Mouse (Mus musculus) cerebellum, adult 9-10 months (tissue): ENCODE measurements around the gene Npdc1.
A peak's percentile ranks its signal among the peaks of the same experiment; 100 is the strongest.

ENCODE experiments used
- DNase-seq: peaks from one replicate; pipeline ENCODE4 v3.0.0; 2022

The Npdc1 gene

DNA sequence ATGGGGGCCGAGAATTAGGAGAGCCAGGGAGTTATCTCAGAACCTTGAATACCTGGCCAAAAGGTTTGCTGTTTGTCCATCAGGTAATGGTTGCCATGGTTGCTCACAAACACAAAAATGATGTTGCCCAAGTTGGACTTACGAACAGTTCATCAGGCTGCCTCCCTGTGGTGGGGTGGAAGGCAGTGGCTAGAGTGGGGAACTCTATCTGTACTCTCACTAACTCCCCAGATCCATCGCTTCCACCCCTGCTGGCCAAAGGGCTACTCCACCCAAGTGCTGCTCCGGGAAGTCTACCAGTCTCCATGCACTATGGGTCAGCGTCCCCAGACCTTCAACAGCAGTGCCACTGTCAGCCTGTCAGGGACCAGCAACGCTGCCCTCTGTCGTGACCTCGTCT is at the start of gene Npdc1:
Gene Npdc1 (plus strand): TSS at position 301 of the 400 bp plus-strand sequence.
- no peak for DNase-seq

DNA sequence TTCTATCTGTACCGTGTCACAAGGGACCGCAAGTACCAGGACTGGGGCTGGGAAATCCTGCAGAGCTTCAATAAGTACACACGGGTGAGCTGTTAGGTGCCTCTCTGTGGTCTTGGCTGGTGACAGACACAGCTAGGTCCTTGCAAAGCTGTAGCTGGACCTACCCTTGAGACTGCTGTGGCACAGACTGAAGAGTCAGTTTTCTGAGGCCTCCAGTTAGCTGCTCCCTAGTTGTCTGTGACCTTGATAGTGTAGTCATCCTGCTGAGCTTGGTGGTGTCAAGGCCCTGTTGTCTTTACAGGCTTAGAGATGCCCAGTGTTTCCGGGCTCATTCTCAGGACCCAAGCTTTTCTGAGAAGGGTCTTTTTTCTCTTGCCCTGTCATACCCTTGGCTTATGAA is 49.7 kb upstream of the Npdc1 start:
- DNase-seq = no peak

DNA sequence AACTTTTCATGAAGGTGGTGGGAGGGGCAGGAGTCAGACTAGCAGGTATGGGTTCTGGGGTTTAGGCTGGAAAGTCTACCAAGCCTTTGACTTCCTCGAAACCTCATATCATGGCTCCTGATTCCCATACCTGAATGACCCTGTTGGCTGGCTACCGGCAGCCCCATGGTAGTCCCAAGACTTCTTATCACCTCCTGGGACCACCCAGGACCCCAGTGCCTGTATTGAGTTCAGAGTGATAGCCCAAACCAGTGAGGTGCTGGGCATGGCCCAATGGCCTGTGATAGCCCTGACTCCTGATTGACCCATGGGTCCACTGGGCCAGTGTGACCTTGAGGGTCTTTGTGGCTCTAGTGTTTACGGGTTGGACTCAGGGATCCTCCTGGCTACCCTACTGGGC is 48.5 kb upstream of the Npdc1 start:
- DNase-seq = no peak

DNA sequence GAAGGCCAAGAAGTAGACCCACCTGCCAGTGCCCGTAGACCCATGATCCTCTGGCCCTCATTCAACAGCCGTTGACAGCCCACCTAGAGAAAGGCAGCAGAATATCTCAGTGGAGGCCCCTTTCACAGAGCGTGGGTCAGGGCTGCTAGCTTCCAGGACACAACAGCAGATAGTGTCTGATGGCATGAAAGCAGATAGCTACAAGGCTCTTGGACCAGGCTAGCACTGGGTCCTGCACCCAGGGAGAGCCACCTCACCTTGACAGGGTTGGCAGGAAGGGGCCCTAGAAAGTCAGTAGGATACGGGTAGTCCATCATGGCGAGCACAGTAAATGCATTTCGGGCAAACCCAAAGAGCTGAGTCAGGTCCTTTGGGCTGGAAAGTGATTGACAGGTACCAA is 44.9 kb upstream of the Npdc1 start:
- DNase-seq = no peak

DNA sequence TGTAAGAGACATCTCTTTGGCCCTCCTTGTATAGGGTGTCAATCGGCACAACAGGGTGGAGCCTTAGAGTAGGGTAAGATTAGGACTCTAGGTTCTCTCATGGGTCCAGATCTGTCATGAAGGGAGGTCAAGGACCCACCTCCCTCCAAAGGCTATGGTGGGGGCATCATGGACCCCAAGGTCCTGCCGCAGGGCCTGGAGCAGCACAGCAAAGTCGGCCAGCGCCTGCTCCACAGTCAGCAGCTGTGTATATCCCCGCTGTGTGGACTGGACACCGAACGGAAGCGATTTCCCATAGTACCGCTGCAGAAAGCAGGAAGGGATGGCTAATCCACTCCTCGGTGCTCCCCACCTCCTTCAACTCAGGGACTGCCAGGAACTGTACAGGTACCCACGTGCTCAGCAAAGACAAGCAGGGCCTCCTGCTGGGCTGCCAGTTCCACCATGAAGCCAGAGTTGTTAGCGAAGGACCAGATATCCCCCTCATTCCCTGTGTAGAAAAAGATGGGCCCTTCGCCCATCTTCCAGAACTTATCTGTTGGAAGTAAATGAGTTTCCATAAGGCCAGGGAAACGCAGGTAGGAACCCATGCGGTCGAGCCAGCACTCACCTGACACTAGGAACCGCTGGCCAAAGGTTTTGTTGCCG is 43.6 kb upstream of the Npdc1 start:
- DNase-seq = no peak

DNA sequence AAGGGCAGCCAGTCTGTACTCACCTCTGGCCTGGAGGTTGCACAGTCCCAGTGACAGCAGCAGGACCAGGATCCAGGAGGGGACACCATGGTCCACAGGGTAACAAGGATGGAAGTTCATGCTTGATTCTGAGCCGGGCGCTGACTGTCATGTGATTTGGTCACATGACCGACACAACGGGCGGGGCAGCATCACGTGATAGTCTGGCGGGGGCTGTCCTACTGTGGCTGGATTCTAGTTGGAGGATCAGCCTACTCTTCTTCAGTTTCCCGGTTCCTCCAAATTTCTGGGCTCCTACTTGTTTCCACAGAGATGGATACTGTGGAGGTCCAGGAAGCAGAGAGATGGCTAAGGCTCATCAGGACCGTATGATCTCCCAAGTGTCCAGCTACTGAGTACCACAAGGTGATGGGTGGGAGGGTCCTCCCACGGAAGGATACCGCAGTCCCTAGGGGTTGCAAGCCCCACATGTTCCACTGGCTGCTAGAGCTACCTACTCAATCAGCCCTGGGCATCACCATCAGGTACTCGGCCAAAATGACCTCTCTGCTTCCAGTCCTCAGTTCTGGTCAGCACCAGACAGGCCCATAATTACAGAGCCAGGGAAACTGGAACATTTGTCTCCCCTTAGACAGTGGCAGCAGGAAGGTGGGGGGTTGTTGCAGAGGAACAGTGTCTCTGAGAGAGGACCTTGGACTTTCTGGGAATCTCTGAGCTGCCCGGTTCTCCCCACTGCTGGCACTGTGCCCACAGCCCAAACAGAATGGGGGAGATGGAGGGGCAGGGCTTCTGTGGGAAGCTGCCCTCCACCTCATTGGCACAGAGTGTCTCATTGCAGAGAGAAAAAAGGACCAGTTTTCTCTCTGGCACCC is 42.7 kb upstream of the Npdc1 start, which contains the start of gene Dpp7:
Gene Dpp7 (minus strand): TSS at position 152 of the 872 bp plus-strand sequence.
- peak; percentile 90 for DNase-seq

DNA sequence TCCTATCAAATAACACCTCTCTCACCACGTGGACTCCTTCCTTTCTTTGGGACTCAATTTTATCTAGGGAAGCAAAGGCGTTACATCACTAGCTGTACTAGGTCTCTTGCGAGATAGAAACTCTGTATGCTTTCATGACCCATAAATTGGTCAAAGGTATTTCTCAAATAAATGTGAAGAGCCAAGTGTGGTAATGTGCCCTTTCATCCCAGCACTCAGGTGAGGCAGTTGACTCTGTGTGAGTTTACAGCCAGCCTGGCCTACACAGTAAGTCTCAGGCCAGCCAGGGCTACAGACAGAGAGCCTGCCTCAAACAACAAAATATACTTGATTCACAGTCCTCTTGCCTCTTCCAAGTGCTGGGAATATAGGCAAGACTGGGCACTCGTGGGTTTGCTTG is 39.3 kb upstream of the Npdc1 start:
- DNase-seq = no peak

GRCm38 (mm10) chr2:25363478-25364178 is 35.5 kb upstream of the Npdc1 start:
- DNase-seq = no peak

DNA sequence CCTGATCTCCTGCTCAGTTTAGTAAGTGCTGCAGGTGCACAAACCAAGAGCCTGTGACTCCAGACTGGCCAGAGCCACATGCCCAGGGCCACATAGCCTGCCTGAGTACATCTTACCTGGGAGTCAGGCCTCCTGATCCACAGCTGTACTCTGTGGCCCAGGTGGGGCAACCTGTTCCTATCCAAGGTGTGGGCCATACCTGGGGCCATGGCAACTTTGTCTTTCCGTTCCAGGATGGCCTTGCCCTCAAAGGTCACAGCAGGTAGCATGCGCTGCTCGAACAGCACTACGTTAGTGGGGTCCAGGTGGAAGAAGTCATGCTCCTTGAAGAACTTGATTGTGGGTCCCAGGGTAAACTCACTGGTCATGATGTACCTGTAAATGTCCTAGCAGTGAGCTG is 34.8 kb upstream of the Npdc1 start:
- no peak for DNase-seq

DNA sequence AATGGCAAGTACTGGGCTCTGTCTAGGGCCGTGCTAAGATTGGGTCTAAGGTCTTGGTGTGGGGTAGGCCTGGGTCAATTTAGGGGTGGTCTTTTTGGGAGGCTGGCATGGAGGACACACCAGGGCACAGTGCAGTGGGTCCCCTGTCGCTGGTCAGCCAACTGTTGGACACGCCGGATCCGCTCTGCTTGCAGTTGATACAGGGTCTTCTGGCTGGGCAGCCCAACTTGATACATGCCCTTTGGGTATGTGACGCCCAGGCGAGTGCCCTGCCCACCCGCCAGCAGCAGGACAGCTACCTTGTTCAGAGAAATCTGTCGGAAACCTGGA is 34.4 kb upstream of the Npdc1 start:
- DNase-seq = no peak

DNA sequence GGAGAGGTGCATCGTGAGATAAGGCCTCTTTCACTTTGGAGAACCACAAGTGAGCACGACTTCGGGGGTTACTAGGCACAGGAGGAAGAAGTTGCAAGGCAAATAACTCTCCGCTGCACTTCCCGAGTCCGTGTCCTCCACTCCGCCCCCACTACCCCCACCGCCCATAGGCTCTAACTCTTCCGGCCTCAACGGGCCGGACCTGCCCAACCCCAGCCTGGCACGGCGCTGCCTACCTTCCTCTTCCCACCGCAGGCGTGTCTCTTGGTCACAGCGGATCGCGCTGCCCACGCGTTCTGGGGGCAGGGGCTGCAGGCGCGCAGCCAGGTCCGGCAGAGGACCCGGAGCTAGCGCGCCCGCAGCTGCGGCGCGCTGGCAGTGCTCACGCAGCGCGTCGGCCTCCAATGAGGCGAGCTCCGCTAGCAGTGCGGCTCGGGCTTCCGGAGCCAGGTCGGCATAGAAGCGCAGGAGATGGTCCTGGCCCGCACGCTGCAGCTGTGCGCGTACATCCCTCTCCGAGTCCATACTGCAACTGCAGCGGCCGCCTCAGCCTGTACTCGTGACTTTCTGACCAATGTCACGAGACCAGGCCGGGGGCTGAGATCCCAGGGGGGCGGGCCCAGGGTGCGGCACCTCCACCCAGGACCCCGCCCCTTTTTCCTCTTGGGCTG is 33.9 kb upstream of the Npdc1 start, which contains the start of gene Uap1l1:
Gene Uap1l1 (minus strand): TSS at position 592 of the 671 bp plus-strand sequence.
- DNase-seq = peak; percentile 54

- no peak for DNase-seq
Observed at GRCm38 (mm10) chr2:25369996-25370395, 29.2 kb upstream of the Npdc1 start.

DNA sequence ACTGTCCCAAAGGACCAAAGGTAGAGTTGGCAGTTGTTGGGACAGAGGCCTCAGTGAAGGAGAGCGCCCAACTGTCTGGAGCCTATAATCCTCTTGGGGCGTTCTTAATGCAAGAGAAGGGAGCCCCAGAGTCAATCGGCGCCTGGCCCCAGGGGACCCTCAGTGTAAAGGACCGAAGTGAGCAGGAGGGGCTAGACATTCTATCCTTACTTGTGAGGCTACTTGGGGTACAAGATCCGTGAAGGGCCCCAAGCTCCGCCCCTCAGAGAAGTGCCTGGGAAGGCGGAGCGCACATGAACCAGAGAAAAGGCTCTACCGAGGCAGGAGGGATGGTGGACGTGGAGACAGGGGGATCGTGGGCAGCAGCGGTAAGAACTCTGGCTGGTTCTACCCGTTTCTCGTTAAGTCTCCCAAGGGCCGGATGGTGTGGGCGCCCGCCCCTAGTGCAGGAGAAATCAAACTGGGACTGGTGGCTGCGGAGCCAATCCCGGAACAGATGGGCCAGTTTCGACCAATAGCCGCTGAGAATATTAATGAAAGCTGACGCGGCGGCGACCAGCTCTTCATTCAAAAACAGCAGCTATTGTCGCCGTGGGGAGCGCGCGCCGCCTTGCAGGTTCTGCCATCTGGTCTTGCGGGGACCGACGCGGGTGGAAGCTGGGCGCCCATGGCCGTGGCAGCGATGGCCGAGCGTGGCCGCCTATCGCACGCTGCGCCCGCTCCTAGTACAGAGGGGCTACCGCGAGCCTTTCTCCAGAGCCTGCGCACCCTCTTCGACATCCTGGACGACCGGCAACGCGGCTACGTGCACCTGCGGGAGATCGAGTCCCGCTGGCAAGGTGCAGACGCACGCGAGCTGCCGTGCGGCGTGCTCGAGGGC is 27.1 kb upstream of the Npdc1 start, which contains the start of gene Sapcd2:
Gene Sapcd2 (plus strand): TSS at position 558 of the 880 bp plus-strand sequence.
- peak; percentile 89 for DNase-seq

DNA sequence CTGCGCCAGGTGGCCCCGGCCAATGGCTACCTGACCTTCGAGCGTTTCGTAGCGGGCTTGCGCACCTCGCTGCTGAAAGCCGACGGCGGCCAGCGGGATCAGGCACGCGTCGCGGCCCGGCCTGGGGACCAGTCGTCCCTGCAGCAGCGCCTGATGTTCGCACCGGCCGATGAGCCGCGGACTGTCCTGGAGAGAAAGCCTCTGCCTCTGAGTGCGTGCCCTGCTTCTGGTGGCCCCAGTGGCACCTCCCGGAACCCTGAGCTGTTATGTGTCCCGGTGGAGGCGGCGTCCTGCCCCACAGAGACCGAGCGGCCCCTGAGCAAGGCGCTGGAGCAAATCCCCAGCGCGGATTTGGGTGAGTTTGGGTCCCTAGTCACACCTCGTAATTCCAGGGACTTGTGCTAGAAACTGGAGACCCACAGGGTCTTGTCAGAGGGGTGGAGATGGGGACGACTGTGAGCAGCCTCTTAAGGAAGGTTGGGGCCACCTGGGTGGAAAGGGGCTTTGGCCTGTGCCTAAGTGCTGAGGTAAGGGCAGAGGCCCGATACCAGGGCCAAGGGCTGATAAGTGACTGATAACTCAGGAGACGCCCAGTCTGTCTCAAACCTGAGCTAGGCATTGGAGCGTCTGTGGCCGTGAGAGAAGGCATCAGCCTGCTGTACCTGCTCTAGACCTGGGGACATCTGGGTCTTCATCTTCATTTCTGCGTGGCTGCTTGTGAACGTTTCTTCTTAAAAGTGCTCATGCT is 26.3 kb upstream of the Npdc1 start:
- no peak for DNase-seq

- DNase-seq = no peak
Observed at GRCm38 (mm10) chr2:25373431-25373830, 25.7 kb upstream of the Npdc1 start.

GRCm38 (mm10) chr2:25376589-25376988 is 22.6 kb upstream of the Npdc1 start:
- peak; percentile 77 for DNase-seq

DNA sequence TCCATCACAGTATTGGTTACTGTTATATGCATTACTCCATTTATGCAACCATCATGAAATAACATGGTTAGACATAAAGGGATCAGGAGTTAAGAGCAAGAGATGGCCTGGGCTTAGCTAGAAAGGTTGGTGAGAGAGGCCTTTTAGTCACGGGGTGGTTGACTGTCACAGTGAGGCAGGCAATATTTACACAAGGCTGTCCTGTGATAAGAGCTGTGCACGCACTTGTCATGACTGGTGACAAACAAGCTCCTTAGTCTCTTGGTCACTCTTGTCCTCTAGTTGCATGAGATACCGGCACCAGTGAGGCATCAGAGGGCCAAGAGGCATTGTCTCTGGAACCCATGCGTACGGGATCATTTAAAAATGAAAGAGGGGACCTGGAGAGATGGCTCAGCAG is 14.7 kb upstream of the Npdc1 start:
- no peak for DNase-seq

GRCm38 (mm10) chr2:25391266-25391665 is 7.9 kb upstream of the Npdc1 start:
- DNase-seq = no peak

GRCm38 (mm10) chr2:25394281-25395221 is 4.6 kb upstream of the Npdc1 start:
- peak; percentile 68 for DNase-seq
